Mouse (Mus musculus) CH12.LX (cell line): ENCODE measurements around the gene Klrd1.
"Not testable (repeated sequence)": the region's sequence is repeated elsewhere in the genome, so short reads cannot be mapped to it uniquely, and the experiment has no call there.

Experiments used
- CTCF ChIP-seq, 2 experiments: IDR thresholded peaks in 1 of 2; conservative IDR thresholded peaks in 1 of 2; 2 replicates each; pipeline ENCODE4 v1.5.1; 2011 to 2012; ENCODE audit warnings: low read depth in 2 of 2, low read length in 2 of 2, improper control_type of control experiment in 1 of 2, inconsistent platforms in 1 of 2, mild to moderate bottlenecking in 1 of 2, moderate library complexity in 1 of 2
- EP300 ChIP-seq: IDR thresholded peaks from 2 replicates; pipeline ENCODE4 v1.6.1; 2011; ENCODE audit warnings: low read length, improper control_type of control experiment
- JUND ChIP-seq: conservative IDR thresholded peaks from 2 replicates; pipeline ENCODE4 v1.6.1; 2011; ENCODE audit warnings: low read depth, low read length, improper control_type of control experiment
- MAX ChIP-seq: IDR thresholded peaks from 2 replicates; pipeline ENCODE4 v1.6.1; 2011; ENCODE audit warnings: low read length, improper control_type of control experiment
- NELFE ChIP-seq: IDR thresholded peaks from 2 replicates; pipeline ENCODE4 v1.6.1; 2011; ENCODE audit warnings: low read depth, low read length, improper control_type of control experiment
- NRF1 ChIP-seq: IDR thresholded peaks from 2 replicates; pipeline ENCODE4 v1.6.1; 2014; ENCODE audit warnings: low read depth, mild to moderate bottlenecking, inconsistent platforms, low read length, improper control_type of control experiment, moderate library complexity
- POLR2A ChIP-seq: IDR thresholded peaks from 2 replicates; pipeline ENCODE4 v1.6.1; 2011; ENCODE audit warnings: low read depth, mild to moderate bottlenecking, improper control_type of control experiment, low read length
- USF1 ChIP-seq: IDR thresholded peaks from 2 replicates; pipeline ENCODE4 v1.6.1; 2014; ENCODE audit warnings: low read depth, mild to moderate bottlenecking, inconsistent platforms, low read length, improper control_type of control experiment
- ZC3H11A ChIP-seq: IDR thresholded peaks from 2 replicates; pipeline ENCODE4 v1.6.1; 2012; ENCODE audit warnings: low read depth, mild to moderate bottlenecking, inconsistent platforms, low read length, improper control_type of control experiment
- ZMIZ1 ChIP-seq: IDR thresholded peaks from 2 replicates; pipeline ENCODE4 v1.6.1; 2012; ENCODE audit warnings: low read depth, mild to moderate bottlenecking, inconsistent platforms, low read length, improper control_type of control experiment

DNA sequence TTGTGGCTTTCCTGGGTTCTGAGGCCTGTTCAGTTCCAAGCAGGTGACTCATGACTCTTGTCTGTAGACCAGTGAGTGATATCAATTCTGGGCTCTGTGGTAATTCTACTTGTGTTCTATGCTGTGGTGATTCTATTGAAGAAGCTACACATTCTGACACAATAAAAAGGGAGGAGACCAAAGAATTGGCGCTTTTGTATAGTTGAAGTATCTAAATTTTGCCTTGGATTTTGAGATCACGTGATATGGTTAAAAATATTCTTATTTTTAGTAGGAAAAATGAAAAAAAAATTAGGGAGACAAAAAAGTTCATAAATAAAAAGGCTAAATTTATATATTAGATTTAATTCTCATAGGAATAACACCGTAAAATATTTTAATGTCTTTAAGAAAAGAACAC lies 51.7 kb downstream of the Klrd1 start, which contains the start of gene Klrc3:
- TF ChIP-seq NELFE; ZMIZ1; MAX; USF1; CTCF (conservative IDR thresholded peaks at IDR 0.05 in 1 of 2, IDR thresholded peaks at IDR 0.05 in 1 of 2; ENCODE audit: low read depth in 2 of 2, low read length in 2 of 2); ZC3H11A; EP300; POLR2A; JUND; NRF1: not testable (repeated sequence)
